Mouse (Mus musculus) thymus, adult 2 months (tissue): Measurements from ENCODE around the gene Clec11a.

Source experiments
- CTCF ChIP-seq: fragments of 200-500 bp; IDR thresholded peaks from 2 replicates; pipeline ENCODE4 v1.5.1; 2012; ENCODE audit warnings: mild to moderate bottlenecking, control low read depth, low read length, moderate library complexity, borderline replicate concordance; ENCODE audit not compliant: control insufficient read depth, poor library complexity, insufficient read depth; ENCODE audit errors: extremely low read depth
- POLR2A ChIP-seq: fragments of 200-500 bp; IDR thresholded peaks from 2 replicates; pipeline ENCODE4 v1.6.1; 2012; ENCODE audit warnings: mild to moderate bottlenecking, low read length, control low read depth, moderate library complexity; ENCODE audit not compliant: control insufficient read depth, poor library complexity, insufficient read depth; ENCODE audit errors: extremely low read depth

GRCm38 (mm10) chr7:44280959-44281358 is 25.7 kb downstream of the Clec11a start:
- TF ChIP-seq CTCF: no peak
- TF ChIP-seq POLR2A: no peak
